Mouse (Mus musculus): Measurements from ENCODE around the gene Cd79a. TPM values are rescaled to one million over a fixed set of nuclear protein-coding genes. Genes with fewer than 3 reads are reported as not detected.

Gene Cd79a
- polyA plus RNA-seq, 1 experiment from 2014 or later: not detected

Other genes with a start within 250 kb of the Cd79a start
- not detected in 2 replicates for gene Tex101, start 220.7 kb upstream of the Cd79a start, polyA plus RNA-seq (2014; fragmentation: Nextera tagmentation; extraction: Ambion mirVana)
- not detected in 2 replicates for gene BC049730, start 188.1 kb upstream of the Cd79a start, polyA plus RNA-seq (2014; fragmentation: Nextera tagmentation; extraction: Ambion mirVana)
- gene Gm4763, start 170.5 kb upstream of the Cd79a start, polyA plus RNA-seq (2014; fragmentation: Nextera tagmentation; extraction: Ambion mirVana): not detected in 2 replicates
- 0.19 and 0.63 TPM in 2 replicates for gene Cd177, start 137.1 kb upstream of the Cd79a start, polyA plus RNA-seq (2014; fragmentation: Nextera tagmentation; extraction: Ambion mirVana)
- not detected in 2 replicates for gene Ceacam10, start 120.2 kb upstream of the Cd79a start, polyA plus RNA-seq (2014; fragmentation: Nextera tagmentation; extraction: Ambion mirVana)
- 36.6 and 42.2 TPM in 2 replicates for gene Gm9844, start 35.2 kb upstream of the Cd79a start, polyA plus RNA-seq (2014; fragmentation: Nextera tagmentation; extraction: Ambion mirVana)
- gene Lypd4, start 27.4 kb upstream of the Cd79a start, polyA plus RNA-seq (2014; fragmentation: Nextera tagmentation; extraction: Ambion mirVana): not detected in 2 replicates
- not detected in 2 replicates for gene Dmrtc2, start 27.3 kb upstream of the Cd79a start, polyA plus RNA-seq (2014; fragmentation: Nextera tagmentation; extraction: Ambion mirVana)
- 1,541 and 2,138 TPM in 2 replicates for gene Rps19, start 13.0 kb upstream of the Cd79a start, polyA plus RNA-seq (2014; fragmentation: Nextera tagmentation; extraction: Ambion mirVana)
- gene Arhgef1, start 5.5 kb downstream of the Cd79a start, polyA plus RNA-seq (2014; fragmentation: Nextera tagmentation; extraction: Ambion mirVana): 26.9 and 41.3 TPM in 2 replicates
- gene Gm4881, start 47.1 kb downstream of the Cd79a start, polyA plus RNA-seq (2014; fragmentation: Nextera tagmentation; extraction: Ambion mirVana): 0.70 and 1.1 TPM in 2 replicates
- gene Rabac1, start 75.4 kb downstream of the Cd79a start, polyA plus RNA-seq (2014; fragmentation: Nextera tagmentation; extraction: Ambion mirVana): 240 and 248 TPM in 2 replicates
- 122 and 183 TPM in 2 replicates for gene Atp1a3, start 108.6 kb downstream of the Cd79a start, polyA plus RNA-seq (2014; fragmentation: Nextera tagmentation; extraction: Ambion mirVana)
- 11.2 and 14.2 TPM in 2 replicates for gene Grik5, start 175.0 kb downstream of the Cd79a start, polyA plus RNA-seq (2014; fragmentation: Nextera tagmentation; extraction: Ambion mirVana)
- gene Zfp574, start 175.2 kb downstream of the Cd79a start, polyA plus RNA-seq (2014; fragmentation: Nextera tagmentation; extraction: Ambion mirVana): 18.9 and 28.4 TPM in 2 replicates